ENCODE assay signal across 15 mouse cellular contexts in the genomic region with DNA sequence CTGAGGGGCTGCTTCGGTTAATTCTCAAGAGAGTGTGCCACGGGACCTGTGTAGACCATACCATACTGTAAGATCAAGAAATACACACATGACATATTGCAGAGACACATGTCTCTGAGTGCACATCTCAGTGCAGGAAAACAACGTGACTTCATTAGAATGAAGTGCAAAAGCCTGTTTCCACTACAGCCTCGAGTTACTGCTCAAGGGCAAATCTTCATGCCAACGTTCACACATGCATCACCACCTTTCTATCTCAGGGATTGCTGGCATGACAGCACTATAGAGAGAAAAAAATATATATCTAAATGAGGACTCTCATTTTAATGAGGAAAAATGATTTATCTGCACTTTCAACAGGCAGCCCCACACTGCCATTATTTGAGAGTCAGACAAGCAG. TPM values are rescaled to one million over a fixed set of nuclear protein-coding genes. Genes with fewer than 3 reads are reported as not detected.
DNase-seq lines count a peak whose midpoint lies in the region; ATAC-seq and TF ChIP-seq lines count a peak whose summit lies in the region.
"Had no signal": no experiment of that assay in that cellular context is flagged by ENCODE, and none has a peak within 500 bp of the region (broad histone marks: within the 10 kb centered on the region; RNA-seq: fewer than 3 reads in every experiment).

No protein-coding gene starts in this region.

- H3K9ac ChIP-seq in heart, postnatal 0 days (replicated peaks; ENCODE audit: low read depth, low read length), result no peak overlapping the region
- no peak overlapping the region for H3K9ac ChIP-seq in forebrain, embryonic 15.5 days (replicated peaks)
- no peak overlapping the region for H3K9ac ChIP-seq in hindbrain, embryonic 13.5 days
- no peak overlapping the region for H3K9ac ChIP-seq in midbrain, embryonic 16.5 days (ENCODE audit: low read depth, low read length)
- H3K9ac ChIP-seq: intestine, embryonic 15.5 days; kidney, embryonic 15.5 days; limb, embryonic 15.5 days; liver, postnatal 0 days had no signal

- H3K36me3 ChIP-seq in heart, postnatal 0 days (replicated peaks; ENCODE audit: control insufficient read depth, insufficient read depth, low read length), result no peaks in the 10 kb centered on the region
- H3K36me3 ChIP-seq in heart, embryonic 10.5 days, result no peaks in the 10 kb centered on the region
- no peaks in the 10 kb centered on the region for H3K36me3 ChIP-seq in forebrain, embryonic 15.5 days
- H3K36me3 ChIP-seq in hindbrain, embryonic 13.5 days, result no peaks in the 10 kb centered on the region
- no peaks in the 10 kb centered on the region for H3K36me3 ChIP-seq in midbrain, embryonic 16.5 days (ENCODE audit: control insufficient read depth, insufficient read depth, low read length)
- H3K36me3 ChIP-seq: embryonic facial prominence, embryonic 13.5 days; G1E; intestine, embryonic 15.5 days; kidney, embryonic 15.5 days; limb, embryonic 15.5 days had no signal

- no peak for TF ChIP-seq EP300 in heart, postnatal 0 days (IDR thresholded peaks at IDR 0.05; ENCODE audit: low read depth)

- ATAC-seq in heart, postnatal 0 days (ENCODE audit: insufficient read depth, low read depth), result no peak
- peak; percentile 8; the same call in 1 of the 2 replicates for ATAC-seq in forebrain, embryonic 15.5 days (replicated peaks)
- no peak for ATAC-seq in hindbrain, embryonic 13.5 days (ENCODE audit: low FRiP score)
- ATAC-seq in midbrain, embryonic 16.5 days, result no peak
- ATAC-seq: liver, postnatal 0 days had no signal

- WGBS in heart, postnatal 0 days, result 52% methylated on average over 5 of the region's 5 CpGs
- WGBS in heart, embryonic 10.5 days, result 79% methylated on average over 5 of the region's 5 CpGs
- 47% methylated on average over 5 of the region's 5 CpGs for WGBS in forebrain, embryonic 15.5 days
- WGBS in hindbrain, embryonic 13.5 days, result 61% methylated on average over 5 of the region's 5 CpGs
- WGBS in midbrain, embryonic 16.5 days, result 72% methylated on average over 5 of the region's 5 CpGs

- 0 out of 2 replicates have a peak, but pooled peaks cover 4% of the 10 kb centered on the region for H3K4me1 ChIP-seq in heart, postnatal 0 days (ENCODE audit: control insufficient read depth, insufficient read depth)
- H3K4me1 ChIP-seq in heart, embryonic 10.5 days, result peaks cover 4% of the 10 kb centered on the region
- H3K4me1 ChIP-seq in forebrain, embryonic 15.5 days, result peaks cover 15% of the 10 kb centered on the region
- H3K4me1 ChIP-seq in hindbrain, embryonic 13.5 days (replicated peaks), result peaks cover 15% of the 10 kb centered on the region
- H3K4me1 ChIP-seq in midbrain, embryonic 16.5 days (ENCODE audit: control insufficient read depth, insufficient read depth, low read length), result peaks cover 6% of the 10 kb centered on the region

- no peak for TF ChIP-seq CTCF in heart, postnatal 0 days (IDR thresholded peaks at IDR 0.05; ENCODE audit: low read depth)

- no peak overlapping the region for H3K27ac ChIP-seq in heart, postnatal 0 days (ENCODE audit: low read depth)
- H3K27ac ChIP-seq in heart, embryonic 10.5 days, result no peak overlapping the region
- peak overlapping the region; percentile 87 for H3K27ac ChIP-seq in forebrain, embryonic 15.5 days (replicated peaks)
- H3K27ac ChIP-seq in hindbrain, embryonic 13.5 days, result peak overlapping the region; percentile 85; the same call in 1 of the 2 replicates
- peak overlapping the region; percentile 69; the same call in 1 of the 2 replicates for H3K27ac ChIP-seq in midbrain, embryonic 16.5 days (ENCODE audit: low read length)
- H3K27ac ChIP-seq: kidney, embryonic 15.5 days; limb, embryonic 15.5 days had no signal

- no peak overlapping the region for H3K4me3 ChIP-seq in heart, postnatal 0 days (ENCODE audit: low read depth, low read length)
- no peak overlapping the region for H3K4me3 ChIP-seq in heart, embryonic 10.5 days
- H3K4me3 ChIP-seq in forebrain, embryonic 15.5 days, result no peak overlapping the region
- H3K4me3 ChIP-seq in hindbrain, embryonic 13.5 days, result no peak overlapping the region
- H3K4me3 ChIP-seq in midbrain, embryonic 16.5 days (ENCODE audit: low read depth, low read length), result no peak overlapping the region
- H3K4me3 ChIP-seq: embryonic facial prominence, embryonic 13.5 days; intestine, embryonic 15.5 days; kidney, embryonic 15.5 days; limb, embryonic 15.5 days had no signal

- DNase-seq in heart, postnatal 0 days (ENCODE audit: low spot score), result no peak
- DNase-seq in heart, embryonic 10.5 days (ENCODE audit: low spot score), result no peak
- DNase-seq in right cerebral cortex, adult 18-20 months, result no peak
- no peak for DNase-seq in layer of hippocampus, adult 11-12 months (ENCODE audit: low spot score)
- DNase-seq: liver, postnatal 0 days; right cerebral cortex, postnatal 25 days; thymus, adult 18-20 months had no signal

- H3K9me3 ChIP-seq in heart, postnatal 0 days (replicated peaks; ENCODE audit: control insufficient read depth, low read length), result no peaks in the 10 kb centered on the region
- H3K9me3 ChIP-seq in heart, embryonic 10.5 days, result no peaks in the 10 kb centered on the region
- H3K9me3 ChIP-seq in forebrain, embryonic 15.5 days, result no peaks in the 10 kb centered on the region
- no peaks in the 10 kb centered on the region for H3K9me3 ChIP-seq in hindbrain, embryonic 13.5 days
- no peaks in the 10 kb centered on the region for H3K9me3 ChIP-seq in midbrain, embryonic 16.5 days (replicated peaks; ENCODE audit: control insufficient read depth, low read length, poor library complexity, severe bottlenecking)
- H3K9me3 ChIP-seq: embryonic facial prominence, embryonic 13.5 days; intestine, embryonic 15.5 days; kidney, embryonic 15.5 days; limb, embryonic 15.5 days had no signal

- H3K4me2 ChIP-seq in heart, postnatal 0 days (ENCODE audit: low read depth, low read length), result peak overlapping the region; percentile 38; the same call in 1 of the 2 replicates
- peak overlapping the region; percentile 27; the same call in 1 of the 2 replicates for H3K4me2 ChIP-seq in forebrain, embryonic 15.5 days (replicated peaks)
- no peak overlapping the region for H3K4me2 ChIP-seq in hindbrain, embryonic 13.5 days
- H3K4me2 ChIP-seq in midbrain, embryonic 16.5 days (ENCODE audit: low read length), result no peak overlapping the region
- H3K4me2 ChIP-seq: embryonic facial prominence, embryonic 13.5 days; kidney, embryonic 15.5 days; limb, embryonic 15.5 days had no signal

- H3K27me3 ChIP-seq in heart, postnatal 0 days (ENCODE audit: control insufficient read depth, insufficient read depth, low read length), result no peaks in the 10 kb centered on the region
- H3K27me3 ChIP-seq in heart, embryonic 10.5 days (ENCODE audit: insufficient read depth, poor library complexity, severe bottlenecking), result peaks cover 4% of the 10 kb centered on the region; the same call in 1 of the 2 replicates
- H3K27me3 ChIP-seq in forebrain, embryonic 15.5 days, result no peaks in the 10 kb centered on the region
- no peaks in the 10 kb centered on the region for H3K27me3 ChIP-seq in hindbrain, embryonic 13.5 days
- no peaks in the 10 kb centered on the region for H3K27me3 ChIP-seq in midbrain, embryonic 16.5 days (ENCODE audit: control insufficient read depth, insufficient read depth, low read depth, low read length)
- H3K27me3 ChIP-seq: embryonic facial prominence, embryonic 13.5 days; intestine, embryonic 15.5 days; kidney, embryonic 15.5 days; limb, embryonic 15.5 days had no signal

RNA-seq across cellular contexts. Expression of a gene that starts 14.2 kb away (rescaled TPM):
- total RNA-seq in heart, postnatal 0 days (2014; rRNA removed; ENCODE audit: low replicate concordance), result 5.7 and 6.6 TPM in 2 replicates
- polyA plus RNA-seq in heart, postnatal 0 days (2015; fragmentation: Nextera tagmentation; extraction: Ambion mirVana), result 3.8 and 3.9 TPM in 2 replicates
- polyA plus RNA-seq in heart, embryonic 10.5 days (2016; fragmentation: Nextera tagmentation; extraction: Ambion mirVana), result 32.0 and 73.8 TPM in 2 replicates
- polyA plus RNA-seq in forebrain, embryonic 15.5 days (2015; fragmentation: Nextera tagmentation; extraction: Ambion mirVana), result 1,052 and 1,056 TPM in 2 replicates
- 574 and 588 TPM in 2 replicates for polyA plus RNA-seq in hindbrain, embryonic 13.5 days (2015; fragmentation: Nextera tagmentation; extraction: Ambion mirVana)
- polyA plus RNA-seq in midbrain, embryonic 16.5 days (2015; fragmentation: Nextera tagmentation; extraction: Ambion mirVana), result 371 and 465 TPM in 2 replicates
- polyA plus RNA-seq: G1E had no signal

Comparison
In these comparisons a context has a peak if more than half of its experiments do, and no peak if none do; other contexts are left out.
1. H3K27ac ChIP-seq: peak in forebrain, embryonic 15.5 days (single experiment), hindbrain, embryonic 13.5 days (single experiment) and midbrain, embryonic 16.5 days (single experiment); none in heart, postnatal 0 days (single experiment) and heart, embryonic 10.5 days (single experiment).
2. H3K4me2 ChIP-seq: peak in heart, postnatal 0 days (single experiment) and forebrain, embryonic 15.5 days (single experiment); none in hindbrain, embryonic 13.5 days (single experiment) and midbrain, embryonic 16.5 days (single experiment).